ENCODE assay signal across 9 mouse cellular contexts in the genomic region with DNA sequence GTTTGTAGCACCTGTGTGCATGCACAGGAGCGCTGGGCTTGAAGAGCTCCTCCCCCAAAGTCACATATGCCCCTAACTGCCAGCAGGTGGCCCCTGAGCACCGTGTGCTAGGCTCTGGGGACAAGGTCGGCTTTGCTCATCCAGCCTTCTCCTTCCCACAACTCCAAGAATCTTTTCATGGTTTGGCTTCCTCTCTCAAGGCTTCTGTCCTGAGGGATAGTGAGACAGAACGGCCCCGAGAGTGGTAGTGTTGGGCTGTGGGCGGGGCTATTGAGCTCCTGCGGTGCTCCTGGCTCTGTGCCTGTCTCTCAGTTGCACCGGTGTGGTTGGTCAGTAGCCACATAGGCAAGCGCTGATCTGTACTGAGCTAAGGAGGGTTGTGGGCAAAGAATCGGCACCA.
DNase-seq lines count a peak whose midpoint lies in the region; ATAC-seq and TF ChIP-seq lines count a peak whose summit lies in the region.
"Had no signal": no experiment of that assay in that cellular context is flagged by ENCODE, and none has a peak within 500 bp of the region (broad histone marks: within the 10 kb centered on the region; RNA-seq: fewer than 3 reads in every experiment).

No protein-coding gene starts in this region.

- peak; percentile 92 for TF ChIP-seq CTCF in brain, embryonic 14.5 days (IDR thresholded peaks at IDR 0.05; ENCODE audit: borderline replicate concordance, extremely low read depth, insufficient read depth, insufficient read length)

- no peak overlapping the region for H3K9ac ChIP-seq in forebrain, embryonic 14.5 days (ENCODE audit: low read length)
- no peak overlapping the region; the same call in 1 of the 2 replicates for H3K9ac ChIP-seq in hindbrain, embryonic 14.5 days

- peak overlapping the region; percentile 13; the same call in 1 of the 2 replicates for H3K4me3 ChIP-seq in forebrain, embryonic 14.5 days (ENCODE audit: low read depth, low read length)
- H3K4me3 ChIP-seq in hindbrain, embryonic 14.5 days (replicated peaks; ENCODE audit: low read length) = peak overlapping the region; percentile 9; the same call in 1 of the 2 replicates
- H3K4me3 ChIP-seq: myocyte had no signal

- H3K4me1 ChIP-seq in forebrain, embryonic 14.5 days (ENCODE audit: control insufficient read depth, insufficient read depth, low read length) = peaks cover 3% of the 10 kb centered on the region; the same call in 1 of the 2 replicates
- no peaks in the 10 kb centered on the region for H3K4me1 ChIP-seq in hindbrain, embryonic 14.5 days (replicated peaks; ENCODE audit: control insufficient read depth, insufficient read depth, low read length)

- no peaks in the 10 kb centered on the region for H3K9me3 ChIP-seq in forebrain, embryonic 14.5 days (replicated peaks; ENCODE audit: control insufficient read depth, low read length)
- no peaks in the 10 kb centered on the region for H3K9me3 ChIP-seq in hindbrain, embryonic 14.5 days (ENCODE audit: control insufficient read depth, low read length)

- H3K36me3 ChIP-seq in forebrain, embryonic 14.5 days (ENCODE audit: control insufficient read depth, insufficient read depth, low read length) = no peaks in the 10 kb centered on the region
- no peaks in the 10 kb centered on the region for H3K36me3 ChIP-seq in hindbrain, embryonic 14.5 days (replicated peaks; ENCODE audit: control insufficient read depth, insufficient read depth)

- peak; percentile 89 for ATAC-seq in forebrain, embryonic 14.5 days
- ATAC-seq in hindbrain, embryonic 14.5 days (ENCODE audit: low FRiP score) = peak; percentile 86
- ATAC-seq in erythroblast, adult 5-6 weeks (replicated peaks; ENCODE audit: low FRiP score, poor library complexity, severe bottlenecking) = no peak

- 8% methylated on average over 10 of the region's 10 CpGs for WGBS in forebrain, embryonic 14.5 days
- WGBS in hindbrain, embryonic 14.5 days = 17% methylated on average over 10 of the region's 10 CpGs

- TF ChIP-seq POLR2A in brain, embryonic 14.5 days (IDR thresholded peaks at IDR 0.05; ENCODE audit: borderline replicate concordance, extremely low read depth, insufficient read depth, insufficient read length, poor library complexity, severe bottlenecking) = no peak

- peak overlapping the region; percentile 44 for H3K4me2 ChIP-seq in forebrain, embryonic 14.5 days (ENCODE audit: low read length)
- H3K4me2 ChIP-seq in hindbrain, embryonic 14.5 days (replicated peaks) = peak overlapping the region; percentile 34

- peak; percentile 78 for DNase-seq in NIH3T3 (ENCODE audit: low read depth)
- peak; percentile 92 for DNase-seq in brain, embryonic 14.5 days (ENCODE audit: low read depth)
- peak; percentile 87 for DNase-seq in forebrain, embryonic 14.5 days (ENCODE audit: low spot score)
- DNase-seq in hindbrain, embryonic 14.5 days (ENCODE audit: low spot score) = peak; percentile 74
- peak; percentile 39 to 41 for DNase-seq in layer of hippocampus, postnatal 25 days (ENCODE audit: extremely low spot score in 1 of 2, low spot score in 1 of 2)
- peak; percentile 47 for DNase-seq in lung, postnatal 14 days
- DNase-seq in retina, postnatal 7 days (ENCODE audit: low read depth, low spot score) = peak; percentile 62

- H3K27me3 ChIP-seq in forebrain, embryonic 14.5 days (replicated peaks; ENCODE audit: control insufficient read depth, insufficient read depth, low read length) = no peaks in the 10 kb centered on the region
- H3K27me3 ChIP-seq in hindbrain, embryonic 14.5 days (ENCODE audit: control insufficient read depth, insufficient read depth, low read length) = no peaks in the 10 kb centered on the region

- no peak overlapping the region for H3K27ac ChIP-seq in forebrain, embryonic 14.5 days (ENCODE audit: low read depth, low read length)
- H3K27ac ChIP-seq in hindbrain, embryonic 14.5 days = no peak overlapping the region

Comparison
In these comparisons a context has a peak if more than half of its experiments do, and no peak if none do; other contexts are left out.
1. DNase-seq: peak in every context shown above with its lines; median percentile 92 in brain, embryonic 14.5 days; 87 in forebrain, embryonic 14.5 days; 78 in NIH3T3; 74 in hindbrain, embryonic 14.5 days; 62 in retina, postnatal 7 days; 47 in lung, postnatal 14 days; 40 in layer of hippocampus, postnatal 25 days.